Mouse (Mus musculus) urinary bladder, postnatal 25 days (tissue): Measurements from ENCODE around the gene Trip12.

ENCODE experiments used
- DNase-seq: peaks from one replicate; pipeline ENCODE4 v3.0.0; 2022; ENCODE audit warnings: low spot score

The Trip12 gene

GRCm38 (mm10) chr1:84859597-84859996, 19.3 kb upstream of the Trip12 start:
- DNase-seq: no peak

- DNase-seq: no peak
These were observed 15.4 kb upstream of the Trip12 start for GRCm38 (mm10) chr1:84855756-84856155.

GRCm38 (mm10) chr1:84854966-84855365, 14.7 kb upstream of the Trip12 start:
- DNase-seq: no peak

GRCm38 (mm10) chr1:84853721-84854120, 13.4 kb upstream of the Trip12 start:
- DNase-seq: no peak

- no peak for DNase-seq
These were observed 11.4 kb upstream of the Trip12 start for GRCm38 (mm10) chr1:84851512-84852235.

GRCm38 (mm10) chr1:84850471-84850870, 10.2 kb upstream of the Trip12 start:
- DNase-seq: no peak

GRCm38 (mm10) chr1:84849804-84850203, 9.5 kb upstream of the Trip12 start:
- no peak for DNase-seq

GRCm38 (mm10) chr1:84848801-84849455, 8.6 kb upstream of the Trip12 start:
- DNase-seq: no peak

- DNase-seq: no peak
These were observed 8.0 kb upstream of the Trip12 start for GRCm38 (mm10) chr1:84848335-84848734.

GRCm38 (mm10) chr1:84847698-84848097, 7.4 kb upstream of the Trip12 start:
- DNase-seq: no peak

- DNase-seq: no peak
These were observed 3.0 kb upstream of the Trip12 start for GRCm38 (mm10) chr1:84843366-84843765.

- no peak for DNase-seq
These were observed 745 bp upstream of the Trip12 start for GRCm38 (mm10) chr1:84841061-84841460.

- peak; percentile 93 for DNase-seq
These were observed 853 bp downstream of the Trip12 start, which contains the start of gene Fbxo36 for GRCm38 (mm10) chr1:84839309-84840017. TSS of gene Fbxo36 (plus strand) at chr1:84839841.

GRCm38 (mm10) chr1:84838621-84839151, 1.6 kb downstream of the Trip12 start:
- DNase-seq: peak; percentile 55

GRCm38 (mm10) chr1:84838156-84838555, 2.2 kb downstream of the Trip12 start:
- DNase-seq: no peak

GRCm38 (mm10) chr1:84837523-84838145, 2.7 kb downstream of the Trip12 start:
- no peak for DNase-seq

GRCm38 (mm10) chr1:84825091-84825490, 15.2 kb downstream of the Trip12 start:
- DNase-seq: no peak

- no peak for DNase-seq
These were observed 22.7 kb downstream of the Trip12 start for GRCm38 (mm10) chr1:84817596-84817995.

GRCm38 (mm10) chr1:84803788-84804187, 36.5 kb downstream of the Trip12 start:
- no peak for DNase-seq

- no peak for DNase-seq
These were observed 41.1 kb downstream of the Trip12 start for GRCm38 (mm10) chr1:84799166-84799565.

GRCm38 (mm10) chr1:84795335-84795734, 45.0 kb downstream of the Trip12 start:
- DNase-seq: no peak

GRCm38 (mm10) chr1:84791393-84791792, 48.9 kb downstream of the Trip12 start:
- DNase-seq: no peak
